Mouse (Mus musculus) lung, adult 2 months (tissue): ENCODE data around the gene Usp21. TPM values are rescaled to one million over a fixed set of nuclear protein-coding genes. Genes with fewer than 3 reads are reported as not detected.
"Not testable (repeated sequence)": the region's sequence is repeated elsewhere in the genome, so short reads cannot be mapped to it uniquely, and the experiment has no call there.

Experiments used
- DNase-seq: peaks from one replicate; pipeline ENCODE4 v3.0.0; 2022
- H3K4me1 ChIP-seq: fragments of 200-500 bp; 2 replicates; pipeline ENCODE4 v1.6.1; 2011; ENCODE audit warnings: low read length; ENCODE audit not compliant: control insufficient read depth, insufficient read depth
- H3K4me3 ChIP-seq: fragments of 200-500 bp; replicated peaks from 2 replicates; pipeline ENCODE3; 2011; ENCODE audit warnings: low read depth, mild to moderate bottlenecking, control low read depth, low read length; ENCODE audit errors: extremely low read depth
- CTCF ChIP-seq: fragments of 200-500 bp; IDR thresholded peaks from 2 replicates; pipeline ENCODE4 v1.5.1; 2011; ENCODE audit warnings: mild to moderate bottlenecking, low read length, control low read depth; ENCODE audit not compliant: insufficient read depth
- POLR2A ChIP-seq: fragments of 200-500 bp; IDR thresholded peaks from 2 replicates; pipeline ENCODE4 v1.6.1; 2011; ENCODE audit warnings: low read depth, mild to moderate bottlenecking, control low read depth, low read length, borderline replicate concordance; ENCODE audit errors: extremely low read depth
- WGBS: fragments of 180-500 bp; shearing (Covaris S2); methylation state at CpG from one replicate; pipeline ENCODE4 v1.1.7; 2018; 5-methylcytosine and 5-hydroxymethylcytosine counted together
- polyA plus RNA-seq: library from polyadenylated mRNA; depleted of rRNA; stranded (reverse); fragments of >200 nt; gene quantifications from 2 replicates; pipeline ENCODE4 v1.2.3, GENCODE M21; 2012

Usp21 gene
- polyA plus RNA-seq, 1 experiment, result 51.2 TPM

GRCm38 (mm10) chr1:171320151-171320550, 32.4 kb upstream of the Usp21 start:
- H3K4me3 ChIP-seq, result no peak overlapping the region
- TF ChIP-seq POLR2A (no peak), CTCF (no peak)
- DNase-seq, result no peak

GRCm38 (mm10) chr1:171319748-171320147, 32.0 kb upstream of the Usp21 start:
- no peak overlapping the region for H3K4me3 ChIP-seq
- H3K4me1 ChIP-seq, result no peaks in the 10 kb centered on the region
- WGBS, result 24% methylated on average over 7 of the region's 7 CpGs
- TF ChIP-seq POLR2A (no peak), CTCF (no peak)
- DNase-seq, result no peak

More at GRCm38 (mm10) chr1:171320151-171320550, 32.4 kb upstream of the Usp21 start:
- 25% methylated on average over 5 of the region's 5 CpGs for WGBS
- H3K4me1 ChIP-seq, result no peaks in the 10 kb centered on the region

GRCm38 (mm10) chr1:171309321-171309720, 21.5 kb upstream of the Usp21 start:
- TF ChIP-seq CTCF, result no peak
- no peak for TF ChIP-seq POLR2A
- 47% methylated on average over 2 of the region's 2 CpGs for whole genome bisulfite sequencing
- no peak for DNase-seq
- Histone ChIP-seq H3K4me1 (no peaks in the 10 kb centered on the region), H3K4me3 (no peak overlapping the region)

- not testable (repeated sequence) for DNase-seq, H3K4me3 ChIP-seq, H3K4me1 ChIP-seq
- WGBS, result 56% methylated on average over 5 of the region's 5 CpGs
These were observed 18.4 kb upstream of the Usp21 start for GRCm38 (mm10) chr1:171306157-171306556.

- Histone ChIP-seq H3K4me3 (no peak overlapping the region), H3K4me1 (peaks cover 3% of the 10 kb centered on the region; the same call in 1 of the 2 replicates)
- 50% methylated on average over 3 of the region's 3 CpGs for WGBS
- TF ChIP-seq CTCF (no peak), POLR2A (no peak)
- no peak for DNase-seq
These were observed 10.4 kb upstream of the Usp21 start for GRCm38 (mm10) chr1:171298226-171298625.

- no peak for TF ChIP-seq CTCF
- TF ChIP-seq POLR2A, result no peak
- DNase-seq, result no peak
- WGBS, result 12% methylated on average over 3 of the region's 3 CpGs
- Histone ChIP-seq H3K4me3 (peak overlapping the region; percentile 99), H3K4me1 (peaks cover 3% of the 10 kb centered on the region; the same call in 1 of the 2 replicates)
These were observed 7.2 kb upstream of the Usp21 start for GRCm38 (mm10) chr1:171295063-171295402.

GRCm38 (mm10) chr1:171294298-171295062, 6.7 kb upstream of the Usp21 start, which contains the start of gene Ufc1:
Ufc1 (minus strand) TSS chr1:171295024.
- peak within 1 kb of the TSS; percentile 99 for H3K4me3 ChIP-seq
- TF ChIP-seq POLR2A (peak; percentile 65; the same call in 1 of the 2 replicates), CTCF (no peak)
- peaks cover 3% of the 10 kb centered on the region; the same call in 1 of the 2 replicates for H3K4me1 ChIP-seq
- under 1% methylated on average over 42 of the region's 42 CpGs for WGBS
- DNase-seq, result peak; percentile 87

- TF ChIP-seq POLR2A, result no peak
- no peak for TF ChIP-seq CTCF
- 33% methylated on average over 5 of the region's 5 CpGs for WGBS
- Histone ChIP-seq H3K4me3 (peak overlapping the region; percentile 99), H3K4me1 (peaks cover 3% of the 10 kb centered on the region; the same call in 1 of the 2 replicates)
- no peak for DNase-seq
These were observed 6.1 kb upstream of the Usp21 start for GRCm38 (mm10) chr1:171293906-171294297.

GRCm38 (mm10) chr1:171293351-171293750, 5.6 kb upstream of the Usp21 start:
- 70% methylated on average over 3 of the region's 3 CpGs for WGBS
- no peak overlapping the region for H3K4me3 ChIP-seq
- H3K4me1 ChIP-seq, result peaks cover 3% of the 10 kb centered on the region; the same call in 1 of the 2 replicates

GRCm38 (mm10) chr1:171288328-171288727, 537 bp upstream of the Usp21 start:
- TF ChIP-seq CTCF (no peak), POLR2A (no peak)
- Histone ChIP-seq H3K4me3 (no peak overlapping the region), H3K4me1 (peaks cover 4% of the 10 kb centered on the region)
- DNase-seq, result no peak
- 68% methylated on average over 4 of the region's 4 CpGs for WGBS

More at GRCm38 (mm10) chr1:171293351-171293750, 5.6 kb upstream of the Usp21 start:
- DNase-seq, result no peak
- TF ChIP-seq POLR2A, result no peak
- TF ChIP-seq CTCF, result no peak
